Mouse (Mus musculus): ENCODE data around the gene Mroh3. TPM values are rescaled to one million over a fixed set of nuclear protein-coding genes. Genes with fewer than 3 reads are reported as not detected.
A peak's percentile ranks its signal among the peaks of the same experiment; 100 is the strongest.

Mroh3 gene
- polyA plus RNA-seq, 1 experiment from 2014 or later: not detected

DNA sequence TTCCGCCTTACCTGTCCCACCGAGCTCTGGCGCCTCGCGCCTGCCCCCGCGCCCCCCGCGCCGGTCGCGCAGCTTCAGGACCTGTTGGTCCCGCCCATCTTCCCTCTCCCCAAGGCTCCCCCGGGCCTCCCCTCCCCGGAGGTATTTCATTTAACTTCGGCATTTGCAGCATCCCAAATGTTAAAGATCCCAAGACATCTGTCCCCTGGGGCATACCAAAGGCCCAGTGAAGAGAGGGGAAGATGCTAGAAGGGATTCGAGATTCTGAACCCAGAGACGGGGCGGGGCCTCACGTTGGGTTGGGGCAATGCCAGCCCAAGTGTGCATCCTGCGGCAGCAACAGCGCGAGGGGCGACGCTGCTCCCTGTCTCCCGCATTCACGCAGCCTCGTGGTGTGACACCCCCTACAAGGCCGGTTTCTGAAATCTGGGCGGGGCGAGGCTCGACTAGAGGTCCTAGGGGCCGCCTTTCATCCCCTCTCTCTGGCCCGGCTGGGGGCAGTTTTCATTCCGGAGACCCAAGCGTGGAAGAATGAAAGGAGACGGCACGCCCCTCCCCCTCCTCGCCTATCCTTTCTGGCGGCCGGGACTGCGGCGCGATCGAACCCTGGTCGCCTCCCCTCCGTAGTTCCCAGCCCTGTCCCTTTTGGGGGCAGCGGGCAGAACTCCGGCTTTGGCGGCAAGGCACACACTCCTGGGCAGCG lies 21.4 kb upstream of the Mroh3 start, which contains the start of gene Inava:
Inava (minus strand) TSS at position 373 of the 703 bp plus-strand sequence.
- 2% methylated on average over 47 of the region's 51 CpGs for WGBS (ENCODE audit: missing documents)

DNA sequence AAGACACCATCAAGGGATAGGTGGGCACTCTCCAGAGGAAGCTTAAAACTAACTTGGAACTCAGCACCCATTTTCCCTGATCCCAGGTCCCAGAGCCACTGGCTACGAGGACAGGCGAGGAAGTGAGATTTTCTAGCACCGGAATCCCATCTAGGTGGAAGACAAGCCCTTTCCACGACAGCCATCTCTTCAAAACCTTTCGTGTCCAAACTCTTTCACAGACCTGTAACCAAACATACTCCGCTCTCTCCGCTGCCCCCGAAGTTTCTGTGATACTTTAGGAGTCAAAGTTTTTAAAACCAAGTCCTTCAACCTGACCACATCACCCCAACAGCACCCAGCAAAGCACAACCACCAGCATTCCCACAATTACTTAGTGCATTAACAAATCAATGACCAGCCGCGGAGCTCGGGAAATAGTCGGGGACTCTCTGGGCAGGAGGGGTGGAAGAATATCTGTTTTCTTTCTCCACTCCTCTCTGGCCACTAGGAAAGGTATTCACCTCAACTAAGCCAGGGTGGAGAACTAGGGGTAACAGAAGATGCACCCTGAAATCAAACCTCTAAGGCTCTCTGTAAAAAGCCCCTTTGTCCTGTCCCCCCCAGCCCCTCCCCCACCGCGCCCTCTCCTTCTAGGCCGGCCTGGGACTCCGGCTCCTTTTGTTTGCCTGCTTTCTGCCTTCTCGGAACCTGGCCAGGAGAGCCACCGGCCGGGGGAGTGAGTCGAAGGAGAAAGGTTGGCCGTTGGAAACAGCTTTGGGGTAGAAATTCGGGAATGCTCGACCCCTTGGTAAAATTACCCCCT lies 20.6 kb upstream of the Mroh3 start:
- no peak overlapping the region for H3K4me3 ChIP-seq (ENCODE audit: inconsistent target)
- H3K27ac ChIP-seq: no peak overlapping the region
- no peaks in the 10 kb centered on the region for H3K79me2 ChIP-seq (ENCODE audit: inconsistent target)
- no peaks in the 10 kb centered on the region for H3K36me3 ChIP-seq (ENCODE audit: inconsistent target)
- 14% methylated on average over 23 of the region's 23 CpGs for WGBS (ENCODE audit: missing documents)

More for the DNA sequence above, 21.4 kb upstream of the Mroh3 start, which contains the start of gene Inava:
- Histone ChIP-seq H3K79me2 (ENCODE audit: inconsistent target) (no peaks in the 10 kb centered on the region), H3K36me3 (ENCODE audit: inconsistent target) (no peaks in the 10 kb centered on the region), H3K4me3 (ENCODE audit: inconsistent target) (peak within 1 kb of the TSS; percentile 19; the same call in 1 of the 2 replicates), H3K27ac (no peak within 1 kb of the TSS)

DNA sequence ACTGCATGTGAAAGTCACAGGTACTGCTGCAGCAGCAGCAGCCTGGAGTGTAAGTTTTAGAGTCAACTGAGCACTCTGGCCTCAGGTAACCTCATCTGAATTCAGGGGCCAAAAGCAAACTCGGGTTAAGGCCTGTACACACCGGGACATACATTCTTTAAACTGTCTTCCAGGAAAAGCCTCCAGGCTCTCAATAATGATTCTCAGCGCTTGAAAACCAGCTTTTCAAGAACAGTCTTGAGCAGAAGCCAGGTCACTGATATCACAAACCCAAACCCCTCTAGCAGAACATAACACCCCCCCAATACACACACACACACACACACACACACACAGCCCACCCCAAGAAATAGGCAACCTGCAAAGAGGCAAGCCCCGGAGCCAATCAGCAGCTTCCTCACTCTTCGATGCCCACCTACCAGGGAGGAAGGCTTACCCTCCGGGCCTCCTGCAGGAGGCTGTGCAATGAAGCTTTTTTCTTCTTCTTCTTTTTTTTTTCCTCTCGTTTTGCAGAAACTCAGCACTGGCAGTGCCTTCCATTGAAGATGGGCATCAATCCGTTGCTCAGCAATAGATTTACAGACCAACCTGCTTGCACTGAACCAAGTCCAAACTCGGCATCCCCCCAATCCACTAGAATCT lies 19.8 kb upstream of the Mroh3 start:
- Histone ChIP-seq H3K79me2 (ENCODE audit: inconsistent target) (no peaks in the 10 kb centered on the region), H3K27ac (no peak overlapping the region), H3K36me3 (ENCODE audit: inconsistent target) (no peaks in the 10 kb centered on the region), H3K4me3 (ENCODE audit: inconsistent target) (no peak overlapping the region)
- WGBS (ENCODE audit: missing documents): 15% methylated on average over 6 of the region's 9 CpGs

DNA sequence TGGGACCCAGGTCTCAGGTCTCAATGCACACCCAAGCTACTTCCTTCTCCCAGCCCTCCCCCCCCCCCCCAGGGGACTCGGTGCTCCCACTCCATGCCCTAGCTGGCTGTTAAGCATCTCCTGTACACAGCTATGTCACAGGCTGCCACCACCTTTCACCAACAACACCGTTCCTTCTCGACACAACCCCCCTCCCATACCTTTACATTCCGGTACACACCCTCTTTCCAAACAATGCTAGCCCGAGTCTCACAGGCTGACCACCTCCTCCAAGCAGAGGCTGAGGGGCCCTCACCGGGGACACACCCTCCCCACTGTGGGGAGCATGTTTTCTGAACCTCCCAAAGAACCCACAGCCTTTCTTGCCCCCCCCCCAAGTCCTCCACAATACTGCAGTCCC lies 19.0 kb upstream of the Mroh3 start:
- no peaks in the 10 kb centered on the region for H3K36me3 ChIP-seq (ENCODE audit: inconsistent target)
- no peaks in the 10 kb centered on the region for H3K79me2 ChIP-seq (ENCODE audit: inconsistent target)
- H3K27ac ChIP-seq: no peak overlapping the region
- 52% methylated on average over 6 of the region's 6 CpGs for WGBS (ENCODE audit: missing documents)
- H3K4me3 ChIP-seq (ENCODE audit: inconsistent target): no peak overlapping the region

DNA sequence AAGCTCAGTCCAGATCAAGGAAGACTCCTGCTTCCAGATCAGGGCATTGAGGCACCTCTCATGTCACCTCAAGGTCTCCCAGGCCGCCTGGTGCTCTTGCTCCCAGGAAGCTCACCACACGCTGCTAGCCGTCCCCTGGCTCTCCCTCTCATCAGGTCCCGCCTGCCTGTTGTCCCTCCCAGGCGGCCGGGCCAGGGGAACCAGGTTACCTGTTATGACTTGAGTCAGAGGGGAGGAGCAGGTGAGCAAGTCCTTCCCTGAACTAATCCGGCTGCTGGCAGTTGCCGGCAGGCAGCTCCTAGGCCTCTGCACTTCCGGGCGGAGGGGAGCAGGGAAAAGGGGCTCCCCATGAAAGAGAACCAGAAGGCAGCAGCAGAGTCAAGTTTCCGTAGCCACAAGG lies 17.6 kb upstream of the Mroh3 start:
- 83% methylated on average over 11 of the region's 11 CpGs for WGBS (ENCODE audit: missing documents)
- no peaks in the 10 kb centered on the region for H3K36me3 ChIP-seq (ENCODE audit: inconsistent target)
- H3K27ac ChIP-seq: no peak overlapping the region
- H3K4me3 ChIP-seq (ENCODE audit: inconsistent target): no peak overlapping the region
- no peaks in the 10 kb centered on the region for H3K79me2 ChIP-seq (ENCODE audit: inconsistent target)

DNA sequence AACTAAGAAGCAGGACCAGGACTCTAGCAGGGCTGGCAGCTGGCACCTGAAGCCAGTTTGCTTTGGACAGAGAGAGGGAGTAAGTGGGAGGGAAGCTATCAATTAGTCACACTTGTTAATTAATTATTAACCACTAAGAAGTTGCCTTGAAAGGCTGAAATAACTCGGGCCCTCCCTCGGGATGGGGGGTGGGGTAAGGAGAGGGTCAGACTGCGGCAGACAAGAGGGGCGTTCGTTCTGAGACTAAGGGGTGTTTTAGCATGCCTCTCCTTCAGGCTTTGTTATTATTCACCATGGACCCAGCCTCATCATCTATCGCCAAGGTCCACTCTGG lies 16.4 kb upstream of the Mroh3 start:
- H3K79me2 ChIP-seq (ENCODE audit: inconsistent target): no peaks in the 10 kb centered on the region
- H3K36me3 ChIP-seq (ENCODE audit: inconsistent target): no peaks in the 10 kb centered on the region
- WGBS (ENCODE audit: missing documents): 91% methylated on average over 6 of the region's 6 CpGs
- H3K27ac ChIP-seq: no peak overlapping the region
- H3K4me3 ChIP-seq (ENCODE audit: inconsistent target): no peak overlapping the region

DNA sequence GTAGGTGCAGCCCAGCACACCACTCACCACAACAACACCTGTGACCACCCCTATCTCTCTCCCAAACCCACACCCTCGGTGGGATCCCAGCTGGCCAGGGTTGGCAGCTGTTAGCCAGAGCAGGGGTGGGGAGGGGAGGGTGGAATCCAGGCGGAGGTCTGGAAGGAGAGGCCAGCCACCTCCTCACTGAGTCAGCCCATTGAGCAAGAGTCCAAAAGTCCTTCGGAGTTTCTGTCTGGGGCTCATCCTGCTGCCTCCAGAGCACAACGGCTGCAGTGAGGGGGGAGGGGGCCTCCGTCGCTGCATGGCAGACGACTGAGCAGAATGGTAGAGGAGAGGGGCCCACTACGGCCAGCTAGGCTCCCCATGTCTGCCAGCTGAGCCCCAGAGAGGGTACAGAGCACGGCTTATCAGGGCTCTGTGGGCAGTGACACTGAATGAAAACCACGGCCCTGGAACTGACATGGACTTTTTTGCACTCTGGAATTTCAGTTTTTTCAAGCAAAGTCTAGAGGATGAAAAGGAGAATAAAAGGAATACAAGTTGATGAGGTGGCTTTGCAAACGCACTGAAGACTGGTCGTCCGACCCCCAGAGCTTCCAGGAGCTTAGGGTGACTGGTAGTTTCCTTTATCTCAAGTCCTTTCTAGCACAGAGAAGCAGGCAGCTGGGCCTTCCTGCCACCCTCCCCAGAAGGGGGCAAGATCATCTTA lies 15.9 kb upstream of the Mroh3 start:
- Histone ChIP-seq H3K36me3 (ENCODE audit: inconsistent target) (no peaks in the 10 kb centered on the region), H3K4me3 (ENCODE audit: inconsistent target) (no peak overlapping the region), H3K27ac (no peak overlapping the region), H3K79me2 (ENCODE audit: inconsistent target) (no peaks in the 10 kb centered on the region)
- WGBS (ENCODE audit: missing documents): 81% methylated on average over 13 of the region's 13 CpGs

DNA sequence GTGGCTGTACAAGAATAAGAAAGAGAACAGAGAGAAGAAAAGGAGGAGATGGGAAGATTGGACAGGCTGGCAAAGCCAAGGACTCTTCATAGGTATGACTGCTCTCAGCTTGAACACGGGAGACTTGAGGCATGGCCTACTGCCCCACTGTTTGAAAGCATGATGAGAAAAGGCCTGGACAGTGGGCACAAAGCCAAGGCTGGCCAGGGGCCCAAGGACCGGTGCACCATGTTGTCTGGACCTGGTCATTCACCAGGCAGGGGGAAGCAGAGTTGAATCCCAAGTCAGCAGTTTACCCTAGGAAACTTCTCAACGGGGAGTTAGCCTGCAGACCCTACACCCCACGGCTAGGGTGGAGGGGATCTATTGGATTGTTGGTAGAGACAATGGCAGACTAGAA lies 15.2 kb upstream of the Mroh3 start:
- Histone ChIP-seq H3K27ac (no peak overlapping the region), H3K79me2 (ENCODE audit: inconsistent target) (no peaks in the 10 kb centered on the region), H3K4me3 (ENCODE audit: inconsistent target) (no peak overlapping the region), H3K36me3 (ENCODE audit: inconsistent target) (no peaks in the 10 kb centered on the region)
- 92% methylated on average over 4 of the region's 4 CpGs for WGBS (ENCODE audit: missing documents)

DNA sequence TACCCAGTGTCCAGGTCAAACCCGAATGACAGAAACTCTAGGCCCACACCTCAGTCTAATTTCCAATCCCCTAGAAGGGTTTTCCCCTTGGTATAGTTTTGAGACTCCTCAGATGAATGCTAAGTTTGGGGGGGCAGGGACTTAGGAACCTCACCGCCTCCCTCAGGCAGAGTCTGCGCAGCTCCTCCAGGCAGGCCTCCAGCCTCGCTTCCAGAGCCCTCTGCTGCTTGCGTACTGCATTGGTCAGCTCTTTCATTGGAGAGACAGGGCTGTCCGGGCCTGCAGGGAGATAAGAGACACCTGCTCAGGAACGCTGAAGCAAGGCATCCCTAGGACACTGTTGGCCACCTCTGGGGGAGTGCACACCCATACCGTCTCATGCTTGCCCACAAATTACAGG lies 14.0 kb upstream of the Mroh3 start:
- Histone ChIP-seq H3K4me3 (ENCODE audit: inconsistent target) (no peak overlapping the region), H3K27ac (no peak overlapping the region), H3K36me3 (ENCODE audit: inconsistent target) (no peaks in the 10 kb centered on the region), H3K79me2 (ENCODE audit: inconsistent target) (no peaks in the 10 kb centered on the region)
- 92% methylated on average over 8 of the region's 8 CpGs for WGBS (ENCODE audit: missing documents)

DNA sequence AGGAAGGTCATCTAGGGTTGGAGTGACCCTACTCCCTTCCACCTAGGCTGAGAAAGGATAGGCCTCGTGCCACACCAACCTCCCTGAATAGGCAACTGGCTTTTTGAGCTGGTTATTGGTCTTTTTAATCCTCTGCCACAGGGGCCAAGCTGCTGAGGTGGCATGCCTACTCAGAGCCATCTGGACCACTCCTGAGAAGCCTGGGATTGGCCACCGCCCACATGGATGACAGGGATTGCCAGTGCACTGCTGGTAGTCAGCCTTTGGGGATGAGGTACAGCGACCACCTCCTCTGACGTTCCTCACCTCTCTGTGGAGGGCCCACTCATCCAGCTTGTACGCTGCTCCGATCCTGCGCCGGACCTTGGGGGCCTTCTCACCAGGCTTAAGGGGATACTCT lies 13.2 kb upstream of the Mroh3 start:
- Histone ChIP-seq H3K4me3 (ENCODE audit: inconsistent target) (no peak overlapping the region), H3K27ac (no peak overlapping the region), H3K79me2 (ENCODE audit: inconsistent target) (no peaks in the 10 kb centered on the region), H3K36me3 (ENCODE audit: inconsistent target) (no peaks in the 10 kb centered on the region)
- WGBS (ENCODE audit: missing documents): 94% methylated on average over 8 of the region's 8 CpGs

DNA sequence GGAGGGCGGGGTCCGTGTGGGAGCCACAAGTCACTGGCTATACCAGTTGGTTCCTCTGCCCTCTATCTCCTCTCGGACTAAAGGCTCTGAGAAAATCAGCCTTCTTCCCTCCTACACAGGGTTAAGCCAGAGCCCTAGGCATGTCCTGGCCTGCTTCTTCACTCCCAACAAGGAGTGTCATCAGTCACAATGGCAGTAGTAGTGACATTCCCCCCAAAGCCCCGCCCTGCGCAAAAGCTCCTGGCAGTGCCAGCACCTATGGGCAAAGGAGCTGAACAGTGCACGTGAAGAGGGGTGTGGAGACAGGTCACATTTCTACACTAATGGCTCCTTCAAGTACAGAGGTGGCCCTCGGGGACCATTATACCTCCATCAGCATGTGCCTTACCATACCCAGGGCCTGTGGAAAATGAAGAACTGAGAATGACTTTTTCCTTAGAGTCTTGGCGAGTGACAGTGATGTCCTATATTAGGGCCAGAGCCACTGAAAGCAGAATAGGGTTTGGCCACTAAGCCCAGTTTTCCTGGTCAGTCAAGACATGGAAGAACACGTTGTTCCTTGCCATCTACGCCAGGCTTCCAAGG lies 11.2 kb upstream of the Mroh3 start:
- Histone ChIP-seq H3K27ac (no peak overlapping the region), H3K4me3 (ENCODE audit: inconsistent target) (no peak overlapping the region), H3K36me3 (ENCODE audit: inconsistent target) (no peaks in the 10 kb centered on the region), H3K79me2 (ENCODE audit: inconsistent target) (no peaks in the 10 kb centered on the region)
- 84% methylated on average over 10 of the region's 10 CpGs for WGBS (ENCODE audit: missing documents)

DNA sequence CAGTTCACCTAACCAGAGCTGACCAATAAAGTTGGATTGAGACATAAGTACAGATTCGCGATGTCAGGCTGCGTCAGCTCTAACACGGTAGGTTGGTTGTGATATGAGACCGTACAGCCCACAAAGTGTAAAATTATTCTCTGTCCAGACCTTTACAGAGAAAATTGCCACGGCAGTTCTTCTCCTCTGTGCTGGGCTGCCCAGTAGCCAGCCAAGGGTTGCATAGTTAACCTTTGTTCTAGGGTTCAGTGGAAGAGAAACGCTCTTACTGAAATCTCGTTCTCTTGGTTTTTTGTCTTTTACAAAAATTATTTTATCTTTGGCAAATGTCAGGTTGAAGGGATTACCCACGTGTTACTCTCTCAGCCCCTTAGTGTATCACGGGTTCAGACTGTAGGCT lies 9.8 kb upstream of the Mroh3 start:
- Histone ChIP-seq H3K4me3 (ENCODE audit: inconsistent target) (no peak overlapping the region), H3K27ac (no peak overlapping the region), H3K36me3 (ENCODE audit: inconsistent target) (no peaks in the 10 kb centered on the region), H3K79me2 (ENCODE audit: inconsistent target) (no peaks in the 10 kb centered on the region)
- WGBS (ENCODE audit: missing documents): 88% methylated on average over 10 of the region's 10 CpGs

DNA sequence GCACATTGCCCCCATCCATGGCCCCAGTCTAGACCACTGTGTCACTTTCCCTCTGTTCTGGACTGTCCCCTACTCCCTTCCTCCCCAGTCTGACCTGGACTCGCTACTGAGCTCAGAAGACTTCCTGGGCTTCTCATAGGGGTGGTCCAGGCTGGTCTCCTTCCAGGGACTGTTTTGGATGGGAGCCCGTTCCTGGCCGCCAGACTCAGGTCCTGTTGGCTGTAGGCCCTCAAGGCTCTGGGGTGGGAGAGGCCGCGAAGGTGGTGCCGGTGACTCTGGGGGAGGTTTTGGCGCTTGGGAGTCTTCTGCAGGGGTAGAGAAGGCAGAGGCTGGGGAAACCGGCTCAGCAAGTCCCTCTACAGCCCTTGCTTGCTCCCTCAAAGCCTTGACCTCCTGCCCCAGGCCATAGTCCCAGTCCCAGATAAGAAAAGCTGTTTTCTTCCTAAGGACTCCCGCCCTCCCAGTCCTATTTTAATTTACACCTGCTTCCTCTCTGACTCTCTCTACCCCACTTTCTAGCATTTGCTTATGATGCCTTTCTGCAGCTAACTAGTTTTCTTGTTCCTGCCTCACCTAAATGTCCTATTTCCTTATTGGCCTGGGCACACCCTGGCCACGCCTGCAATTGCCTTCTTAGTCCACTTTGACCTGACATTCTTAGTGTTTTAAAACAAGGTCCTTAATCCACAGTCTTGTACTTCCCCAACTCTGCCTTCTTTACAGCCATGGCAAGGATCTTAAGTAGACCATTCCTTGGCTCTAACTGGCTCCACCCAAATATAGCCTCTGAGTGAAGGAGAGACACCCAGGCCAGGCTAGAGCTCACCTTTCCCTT lies 7.6 kb upstream of the Mroh3 start:
- Histone ChIP-seq H3K27ac (no peak overlapping the region), H3K4me3 (ENCODE audit: inconsistent target) (no peak overlapping the region), H3K36me3 (ENCODE audit: inconsistent target) (no peaks in the 10 kb centered on the region), H3K79me2 (ENCODE audit: inconsistent target) (no peaks in the 10 kb centered on the region)
- WGBS (ENCODE audit: missing documents): 84% methylated on average over 10 of the region's 10 CpGs

DNA sequence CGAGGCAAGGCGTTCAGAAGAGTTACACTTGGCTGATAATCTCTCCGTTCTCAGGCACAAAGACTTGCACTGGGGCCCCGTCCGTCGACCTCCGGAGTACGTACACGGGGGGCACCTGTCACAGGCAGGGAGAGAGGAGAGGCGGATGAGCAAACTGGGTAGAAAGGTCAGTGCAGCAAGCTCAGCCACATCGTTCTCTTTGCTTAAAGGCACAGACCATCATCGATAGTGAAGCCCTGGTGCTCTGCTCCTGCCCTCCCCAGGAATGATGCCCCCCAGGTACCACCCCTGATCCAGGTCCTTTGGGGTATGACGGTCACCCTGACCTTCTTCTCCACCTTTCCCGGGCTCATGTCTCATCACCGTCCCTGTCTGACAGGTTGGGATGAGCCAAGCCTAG lies 1.7 kb upstream of the Mroh3 start:
- no peak overlapping the region for H3K4me3 ChIP-seq (ENCODE audit: inconsistent target)
- H3K79me2 ChIP-seq (ENCODE audit: inconsistent target): no peaks in the 10 kb centered on the region
- H3K27ac ChIP-seq: no peak overlapping the region
- H3K36me3 ChIP-seq (ENCODE audit: inconsistent target): no peaks in the 10 kb centered on the region
- WGBS (ENCODE audit: missing documents): 96% methylated on average over 10 of the region's 15 CpGs
